Mouse (Mus musculus) thymus, postnatal 36 days (tissue): ENCODE measurements around the gene Gm45208.
"Not testable (repeated sequence)": the region's sequence is repeated elsewhere in the genome, so short reads cannot be mapped to it uniquely, and the experiment has no call there.

Experiments used
- DNase-seq, 2 experiments: peaks; one replicate each; pipeline ENCODE4 v3.0.0; 2022; ENCODE audit warnings: mixed read lengths in 2 of 2

Gene Gm45208

DNA sequence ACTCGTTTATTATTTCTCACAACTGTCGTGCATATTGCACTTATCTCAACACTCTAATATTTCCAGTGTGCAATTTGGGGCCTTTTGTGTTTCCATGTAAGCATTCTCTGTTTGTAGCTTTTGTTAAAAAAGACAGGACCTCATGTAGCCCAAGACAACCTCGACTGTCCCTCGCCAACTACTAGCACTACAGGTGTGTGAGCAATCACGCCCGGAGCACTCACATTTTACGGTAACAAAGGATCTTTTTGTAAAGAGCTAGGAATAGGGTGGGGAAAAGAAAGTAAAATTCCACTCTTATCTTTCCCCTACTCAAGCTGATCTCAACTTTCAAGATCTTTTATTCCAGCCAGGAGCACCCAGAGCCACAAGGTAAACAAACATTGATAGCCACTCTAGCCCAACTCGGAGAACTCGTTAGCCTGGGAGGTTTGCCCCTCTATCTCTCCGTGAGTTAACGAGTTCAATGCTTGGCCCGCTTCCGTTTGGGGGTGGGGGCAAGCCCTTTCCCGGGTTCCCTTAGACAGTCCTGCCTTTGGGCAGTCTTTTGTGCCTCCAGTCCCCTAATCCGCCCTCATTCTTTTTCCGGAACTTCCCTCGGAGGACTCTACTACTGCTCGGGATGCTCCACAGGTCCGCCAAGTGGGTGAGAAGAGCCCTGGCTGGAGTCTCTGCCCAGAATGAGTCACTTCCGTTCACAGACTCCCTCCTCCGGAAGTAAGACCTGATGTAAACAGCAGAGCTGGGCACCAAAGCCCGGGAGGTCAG is at the start of gene Gm45208:
TSS of gene Gm45208 (plus strand) at position 732 of the 768 bp plus-strand sequence.
- peak; percentile 59 to 70 for DNase-seq

- no peak for DNase-seq
Measured at GRCm38 (mm10) chrX:7672739-7673138, 49.3 kb upstream of the Gm45208 start.

DNA sequence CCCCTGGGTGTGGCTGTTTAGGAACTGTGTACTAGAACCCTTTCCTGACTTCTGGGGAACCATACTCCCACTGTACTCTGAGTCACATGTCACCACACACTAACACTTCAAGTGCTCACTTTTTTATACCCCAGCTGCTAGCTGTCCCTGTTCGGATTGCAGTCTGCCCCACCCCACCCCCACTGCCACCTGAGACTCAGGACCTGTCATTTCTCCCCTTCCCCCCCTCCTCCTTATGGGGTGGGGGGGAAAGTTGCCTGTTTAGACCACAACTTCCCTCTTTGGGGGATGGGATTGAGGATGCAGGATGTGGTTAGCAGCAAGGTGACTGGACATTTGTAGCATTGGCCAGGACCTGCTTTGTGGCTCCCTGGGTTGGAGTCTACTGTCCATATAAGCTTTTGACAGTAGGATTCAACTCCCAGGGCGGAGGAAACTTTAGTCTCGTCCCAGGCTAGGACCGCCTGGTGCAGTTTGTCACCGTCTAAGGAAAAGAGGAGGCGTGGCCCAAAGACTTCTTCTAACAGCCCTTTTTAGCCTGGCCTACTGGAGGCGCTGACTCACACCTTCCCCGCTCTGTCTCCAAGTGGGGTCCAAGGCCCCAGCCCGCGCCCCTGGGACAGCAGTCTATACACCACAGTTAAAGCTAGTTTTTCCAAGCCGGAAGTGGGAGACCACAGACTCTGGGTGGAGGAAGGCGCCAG is 48.3 kb upstream of the Gm45208 start:
- peak; percentile 34 to 57 for DNase-seq

GRCm38 (mm10) chrX:7674284-7675000 is 47.6 kb upstream of the Gm45208 start:
- peak; percentile 42 to 55 for DNase-seq

- no peak for DNase-seq
Measured at GRCm38 (mm10) chrX:7675001-7675380, 47.1 kb upstream of the Gm45208 start.

DNA sequence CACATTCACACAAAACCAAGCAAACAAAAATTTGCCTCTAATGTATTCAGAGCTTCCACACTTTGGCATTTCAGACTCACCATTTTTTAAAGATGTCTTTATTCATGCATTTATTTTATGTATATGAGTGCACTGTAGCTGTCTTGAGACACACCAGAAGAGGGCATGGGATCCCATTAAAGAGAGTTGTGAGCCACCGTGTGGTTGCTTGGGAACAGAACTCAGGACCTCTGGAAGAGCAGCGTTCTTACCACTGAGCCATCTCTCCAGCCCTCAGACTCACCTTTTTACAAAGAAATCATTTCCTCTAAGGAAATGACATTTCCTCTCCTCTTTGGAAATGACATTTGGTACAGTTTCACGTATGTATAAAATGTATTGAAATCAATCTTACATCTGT is 43.1 kb upstream of the Gm45208 start:
- DNase-seq, result no peak

DNA sequence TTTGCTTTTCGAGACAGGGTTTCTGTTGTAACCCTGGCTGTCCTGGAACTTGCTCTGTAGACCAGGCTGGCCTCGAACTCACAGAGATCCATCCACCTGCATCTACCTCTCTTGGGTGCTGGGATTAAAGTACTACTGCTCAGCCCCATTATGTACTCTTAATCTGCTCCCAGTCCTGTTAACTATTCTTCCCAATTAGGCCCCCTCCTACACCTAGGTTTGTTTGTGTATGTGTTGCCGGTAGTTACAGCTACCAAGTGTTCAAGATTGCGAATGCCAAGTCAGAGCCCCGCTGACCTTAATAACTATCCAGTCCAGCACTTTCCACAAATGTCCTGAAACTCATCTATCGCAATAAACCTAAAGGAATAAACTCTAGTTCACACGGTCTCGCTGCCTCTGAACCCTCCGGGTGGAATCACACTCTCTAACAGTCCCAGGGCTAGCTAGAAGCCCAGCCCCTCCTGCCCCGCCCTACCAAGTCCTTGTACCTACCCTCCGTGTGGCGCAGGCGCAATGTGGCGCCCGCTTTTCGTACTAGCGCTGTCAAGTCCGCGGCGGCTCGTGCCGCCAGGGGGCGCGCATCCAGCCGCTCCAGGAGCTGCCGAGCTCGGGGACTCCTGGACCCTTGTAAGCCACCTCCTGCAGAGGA is 42.5 kb upstream of the Gm45208 start:
- DNase-seq, result peak; percentile 86 to 88

- DNase-seq, result no peak
Measured at GRCm38 (mm10) chrX:7680057-7680412, 42.0 kb upstream of the Gm45208 start.

DNA sequence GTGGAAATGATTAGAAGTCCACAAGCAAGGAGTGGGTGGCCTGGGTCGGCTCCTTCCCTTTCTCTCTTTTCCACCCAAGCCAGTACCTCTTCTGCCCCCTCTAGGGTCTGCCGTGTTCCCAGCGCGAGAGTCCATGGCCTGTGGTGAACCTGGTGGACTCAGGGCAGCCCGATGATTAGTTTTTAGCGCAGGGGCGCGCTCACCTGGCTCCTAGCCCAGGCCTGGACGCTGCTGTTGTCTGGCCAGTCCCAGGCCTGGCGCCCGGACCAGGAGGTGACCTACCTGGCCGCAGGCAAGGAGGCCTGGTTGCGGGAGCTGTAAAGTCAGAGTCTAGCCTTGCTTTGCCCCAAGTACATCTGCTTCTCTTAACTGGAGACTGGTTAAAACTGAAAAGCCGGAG is 41.2 kb upstream of the Gm45208 start, which contains the start of gene Magix:
TSS of gene Magix (minus strand) at position 388 of the 400 bp plus-strand sequence.
- DNase-seq, result no peak

GRCm38 (mm10) chrX:7688321-7688720 is 33.7 kb upstream of the Gm45208 start:
- no peak for DNase-seq

GRCm38 (mm10) chrX:7690486-7690885 is 31.6 kb upstream of the Gm45208 start:
- no peak for DNase-seq

DNA sequence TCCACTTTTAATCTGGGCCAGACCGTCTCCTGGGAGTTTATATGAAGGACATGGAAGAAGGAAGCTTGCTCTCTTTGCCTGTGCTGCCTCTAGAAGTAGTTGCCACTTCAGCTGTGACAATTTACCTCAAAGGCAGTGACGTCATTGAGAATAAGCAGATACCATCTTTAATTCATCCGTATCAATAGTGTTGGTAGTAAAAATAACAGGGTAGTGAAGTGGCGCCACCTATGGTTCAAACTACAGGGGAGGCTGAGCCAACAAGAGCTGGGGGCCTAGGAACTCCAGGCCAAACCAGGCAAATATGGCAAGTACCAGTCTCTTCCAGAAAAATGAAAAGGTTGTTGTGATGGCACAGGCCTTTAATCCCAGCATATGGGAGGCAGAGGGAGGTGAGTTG is 29.2 kb upstream of the Gm45208 start:
- peak; percentile 22 to 29 for DNase-seq

DNA sequence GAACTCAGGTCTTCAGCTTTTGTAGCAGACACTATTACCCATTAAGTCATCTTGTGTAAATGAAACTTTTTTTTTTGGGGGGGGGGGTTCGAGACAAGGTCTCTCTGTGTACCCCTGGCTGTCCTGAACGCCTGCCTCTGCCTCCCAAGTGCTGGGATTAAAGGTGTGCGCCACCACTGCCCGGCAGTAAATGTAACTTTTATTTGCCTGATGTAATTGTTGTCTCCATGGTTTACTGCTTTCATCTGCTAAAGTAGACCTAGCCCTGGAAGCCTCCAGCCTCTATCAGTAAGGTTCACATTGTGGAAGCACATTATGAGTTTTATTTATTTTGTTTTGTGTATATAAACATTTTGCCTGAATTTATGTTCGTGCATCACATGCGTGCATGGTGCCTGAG is 25.5 kb upstream of the Gm45208 start:
- no peak for DNase-seq

DNA sequence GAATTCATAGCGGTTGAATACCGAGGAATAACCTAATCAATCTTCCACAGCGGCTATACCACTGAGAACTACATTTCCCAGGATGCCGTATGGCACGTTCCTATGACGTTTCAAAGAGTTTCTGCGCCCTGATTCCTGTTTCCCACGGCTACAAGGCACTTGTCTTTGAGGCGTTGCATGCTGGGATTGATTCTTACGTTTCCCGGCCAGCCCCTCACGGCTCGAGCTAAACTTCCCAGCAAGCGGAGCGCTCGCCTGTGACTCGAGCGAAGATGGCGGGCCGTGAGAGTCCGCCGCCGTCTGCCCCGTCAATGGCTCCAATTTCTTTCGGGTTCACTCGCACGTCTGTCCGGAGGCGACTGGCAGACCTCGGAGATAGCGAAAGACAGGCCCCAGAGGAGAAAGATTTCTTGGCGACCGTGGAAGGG is 25.1 kb upstream of the Gm45208 start, which contains the start of gene Gpkow:
TSS of gene Gpkow (plus strand) at position 178 of the 428 bp plus-strand sequence.
- DNase-seq, result peak; percentile 68 to 85

DNA sequence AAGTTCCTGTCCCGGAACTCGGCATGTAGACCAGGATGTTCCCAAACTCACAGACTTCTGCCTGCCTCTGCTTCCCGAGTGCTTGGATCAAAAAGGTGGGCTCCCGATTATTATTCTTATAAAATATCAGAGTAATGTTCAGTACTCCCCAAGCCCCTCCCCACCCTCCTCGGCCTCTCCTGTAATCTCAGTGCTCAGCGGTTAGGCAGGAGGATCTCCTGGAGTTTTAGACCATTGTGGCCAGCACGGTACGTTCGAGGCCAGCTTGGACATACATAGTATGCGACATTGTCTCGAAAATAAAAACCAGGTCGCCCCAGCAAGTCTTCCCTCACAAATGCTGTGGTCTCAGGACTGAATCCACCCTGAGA is 8.3 kb upstream of the Gm45208 start:
- not testable (repeated sequence) for DNase-seq

DNA sequence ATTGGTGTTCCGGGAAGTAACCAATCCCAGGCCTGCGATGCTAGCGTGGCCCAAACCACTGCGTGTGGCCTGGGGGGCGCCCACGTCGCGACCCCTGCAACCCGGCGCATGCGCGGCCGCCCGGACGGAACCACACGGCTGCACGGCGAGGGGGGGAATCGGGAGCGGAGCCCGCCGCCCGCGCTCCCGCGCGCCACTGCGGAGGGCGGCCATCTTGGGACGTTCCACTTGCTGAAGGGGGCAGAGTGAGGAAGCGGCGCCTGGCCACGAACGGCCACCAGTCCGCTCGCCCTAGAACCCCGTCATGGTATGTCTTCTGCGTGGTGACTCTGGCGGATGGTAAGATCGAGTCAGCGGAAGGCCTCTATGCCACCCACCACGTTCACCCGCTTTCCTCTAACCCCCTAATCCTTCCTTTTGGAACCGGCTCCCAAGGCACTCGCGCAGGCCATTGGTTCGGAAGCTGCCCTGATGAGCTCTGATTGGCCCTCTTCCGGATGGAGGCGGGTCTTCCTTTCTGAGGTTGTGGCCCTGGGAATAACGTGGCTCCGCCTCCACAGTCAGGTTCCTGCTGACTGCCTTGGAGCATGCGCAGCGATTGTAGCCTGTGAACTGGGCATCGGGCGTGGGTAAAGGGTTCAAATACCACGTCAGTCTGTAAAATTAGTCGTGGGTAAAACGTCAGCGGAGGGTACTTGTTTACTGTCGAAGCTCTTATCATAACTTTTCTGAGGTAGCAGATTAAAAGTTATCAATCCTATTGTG is 7.7 kb upstream of the Gm45208 start, which contains the start of gene Wdr45:
TSS of gene Wdr45 (plus strand) at position 199 of the 765 bp plus-strand sequence.
- peak; percentile 87 to 93 for DNase-seq

GRCm38 (mm10) chrX:7716058-7716457 is 6.0 kb upstream of the Gm45208 start:
- not testable (repeated sequence) for DNase-seq

DNA sequence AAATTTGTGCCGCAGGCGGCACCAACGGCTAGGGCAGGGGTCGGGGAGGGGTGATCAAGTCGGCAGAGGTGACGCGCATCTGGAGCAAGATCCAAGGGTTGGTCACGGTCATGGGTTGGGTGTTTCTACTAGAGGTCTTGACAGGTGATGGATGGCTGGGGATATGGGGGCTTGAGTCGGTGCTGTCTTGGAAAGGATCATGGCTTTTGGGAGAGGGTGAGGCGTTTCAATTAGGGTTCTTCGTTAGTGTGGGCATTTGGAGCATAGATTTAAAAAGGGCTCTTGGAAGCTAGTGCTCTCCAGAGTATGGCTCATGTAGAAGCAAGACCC is 202 bp downstream of the Gm45208 start:
- DNase-seq, result no peak

DNA sequence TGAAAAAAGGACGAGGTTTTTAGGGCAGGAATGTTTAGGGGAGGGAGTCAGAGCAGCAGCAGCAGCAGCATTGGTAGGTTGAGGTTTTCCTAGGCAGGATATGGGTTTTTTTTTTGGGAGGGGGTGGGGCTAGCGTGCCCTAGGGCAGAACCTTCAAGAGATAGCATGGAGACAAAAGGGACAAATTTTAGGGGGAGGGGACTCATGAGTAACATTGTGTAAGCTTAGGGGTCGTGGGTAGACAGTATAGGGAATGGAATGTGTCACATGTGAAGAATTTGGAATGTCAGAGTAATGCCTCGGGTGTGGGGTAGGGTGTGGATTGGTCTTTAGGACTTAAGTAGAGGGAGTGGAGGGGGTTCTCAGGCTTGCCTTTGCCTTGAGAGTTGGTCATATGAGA is 646 bp downstream of the Gm45208 start:
- DNase-seq, result no peak

- no peak for DNase-seq
Measured at GRCm38 (mm10) chrX:7724135-7724534, 2.1 kb downstream of the Gm45208 start.

DNA sequence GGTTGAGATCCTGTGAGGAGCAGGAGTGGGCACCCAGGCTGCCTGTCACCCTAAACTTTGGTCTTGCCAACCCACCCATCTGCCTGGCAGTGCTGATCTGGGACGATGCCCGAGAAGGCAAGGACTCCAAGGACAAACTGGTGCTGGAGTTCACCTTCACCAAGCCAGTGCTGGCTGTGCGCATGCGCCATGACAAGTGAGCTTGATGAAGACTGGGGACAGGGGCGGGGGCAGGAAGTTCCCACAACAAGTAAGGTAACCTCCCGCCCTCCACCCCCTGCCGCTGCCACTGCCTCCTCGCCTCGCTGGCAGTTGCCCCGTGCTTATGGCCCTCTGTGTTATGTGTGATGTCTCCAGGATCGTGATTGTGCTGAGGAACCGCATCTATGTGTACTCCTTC is 3.8 kb downstream of the Gm45208 start:
- no peak for DNase-seq

GRCm38 (mm10) chrX:7727176-7727575 is 5.1 kb downstream of the Gm45208 start:
- no peak for DNase-seq
